Mouse (Mus musculus): ENCODE measurements at regions not wholly inside any gene's neighbourhood (a gene's known extent, or its start where the extent isn't known, plus 50 kb on each side); places are given as distances from the start of the nearest gene placed in this dataset.
"Not testable (repeated sequence)": the region's sequence is repeated elsewhere in the genome, so short reads cannot be mapped to it uniquely, and the experiment has no call there.

GRCm38 (mm10) chr3:117265790-117266189, 94.9 kb downstream of the Plppr4 start:
- DNase-seq = no peak
- intact Hi-C loops (cut with DNase I; ENCODE audit: low total_unique reads) = no loop called here

- intact Hi-C loops (cut with DNase I; ENCODE audit: low total_unique reads) = no loop called here
- no peak for DNase-seq
Observed at GRCm38 (mm10) chr3:117247833-117248232, 112.8 kb downstream of the Plppr4 start.

DNA sequence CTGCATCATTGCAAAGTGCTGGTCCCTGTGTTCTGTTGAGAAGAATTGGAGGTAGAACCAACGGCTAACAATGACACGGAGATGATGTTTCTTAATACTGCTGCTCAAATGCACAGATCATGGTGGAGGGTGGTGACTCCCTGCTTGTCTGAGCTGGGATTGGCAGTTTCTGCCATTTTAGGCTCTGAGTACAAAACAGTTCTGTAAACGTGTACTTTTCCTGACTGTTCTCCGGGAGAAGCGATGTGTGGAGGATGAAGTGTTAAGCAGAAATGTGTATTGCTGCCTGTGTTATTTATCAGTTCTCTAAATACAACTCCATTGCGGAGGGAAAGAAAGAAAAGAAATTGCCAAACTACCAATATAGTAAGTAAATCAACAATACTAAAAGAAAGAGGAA, 118.9 kb downstream of the Plppr4 start:
- intact Hi-C loops (cut with DNase I; ENCODE audit: low total_unique reads) = no loop called here
- no peak for DNase-seq

DNA sequence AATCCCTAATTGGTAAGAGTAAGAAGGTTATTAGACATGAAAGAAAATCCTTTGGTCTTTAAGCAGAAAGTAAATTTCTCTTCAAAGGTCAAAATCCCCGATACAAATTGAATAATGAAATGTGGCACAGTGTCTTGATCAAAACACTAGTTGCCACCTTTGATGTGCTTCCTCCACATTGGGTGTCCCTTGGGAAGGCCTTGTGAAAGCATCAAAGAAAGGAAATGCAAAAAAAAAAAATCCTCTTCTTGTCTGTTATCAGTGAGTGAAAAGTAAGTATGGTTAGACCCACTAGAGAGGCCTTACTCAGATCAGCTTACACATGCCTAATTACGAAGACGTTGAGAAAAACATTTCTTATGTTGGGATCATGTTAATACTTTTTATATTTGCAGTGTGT, 134.1 kb downstream of the Plppr4 start:
- intact Hi-C loops (cut with DNase I; ENCODE audit: low total_unique reads) = no loop called here
- no peak for DNase-seq

DNA sequence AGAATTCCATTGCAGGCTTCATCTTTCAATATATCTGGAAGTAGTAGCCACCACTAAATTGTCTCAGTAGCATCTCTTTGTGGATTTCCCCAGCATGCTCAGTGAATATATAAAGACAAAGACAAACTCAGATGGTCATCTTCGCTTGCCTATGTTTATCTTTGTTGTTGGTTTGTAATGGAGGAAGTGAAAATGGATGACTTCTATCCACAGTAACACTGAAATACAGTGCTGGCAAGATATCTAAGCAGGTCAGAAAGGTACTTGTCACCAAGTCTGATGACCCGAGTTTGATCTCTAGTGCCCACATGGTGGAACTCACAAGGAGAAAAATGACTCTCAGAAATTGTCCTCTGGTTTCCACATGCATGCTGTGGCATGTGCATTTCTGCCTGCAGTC, 135.6 kb downstream of the Plppr4 start:
- intact Hi-C loops (cut with DNase I; ENCODE audit: low total_unique reads) = no loop called here
- no peak for DNase-seq

- DNase-seq = no peak
- intact Hi-C loops (cut with DNase I; ENCODE audit: low total_unique reads) = no loop called here
Observed at GRCm38 (mm10) chr3:117217952-117218351, 142.7 kb downstream of the Plppr4 start.

- intact Hi-C loops (cut with DNase I; ENCODE audit: low total_unique reads) = no loop called here
- DNase-seq = no peak
Observed at GRCm38 (mm10) chr3:117191903-117192302, 168.8 kb downstream of the Plppr4 start.

DNA sequence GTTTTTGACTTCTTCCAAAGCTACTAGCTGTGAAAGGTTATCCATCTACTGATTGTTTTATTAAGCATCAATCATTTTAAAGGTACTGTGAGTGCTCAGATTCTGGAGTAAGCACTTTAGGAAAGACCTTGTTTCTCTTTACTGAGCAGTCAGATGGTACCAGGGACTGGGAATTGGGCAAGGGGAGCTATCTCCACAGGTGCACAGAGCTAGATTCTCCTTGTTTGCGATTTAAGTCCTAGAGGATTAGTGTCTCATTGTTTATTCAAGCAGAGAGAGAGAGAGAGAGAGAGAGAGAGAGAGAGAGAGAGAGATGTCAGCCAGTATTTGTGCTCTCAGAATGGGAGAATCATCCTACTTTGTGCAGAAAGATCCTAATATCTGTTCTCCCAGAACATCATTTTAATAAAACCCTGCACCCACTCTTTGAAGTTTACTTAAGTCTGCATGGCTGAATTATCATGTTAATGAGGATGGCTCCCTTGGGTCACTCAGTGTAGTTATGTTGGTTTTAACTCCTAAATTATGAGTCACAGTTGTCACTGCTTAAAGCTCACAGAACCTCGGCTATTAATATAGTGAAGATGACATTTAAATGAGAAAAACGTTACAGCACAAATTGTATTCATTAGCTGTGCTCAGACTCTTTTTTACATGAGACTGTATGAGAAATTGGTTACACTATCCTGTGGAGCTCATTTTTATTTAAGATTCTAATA, 171.7 kb downstream of the Plppr4 start:
- DNase-seq = no peak
- intact Hi-C loops (cut with DNase I; ENCODE audit: low total_unique reads) = no loop called here

GRCm38 (mm10) chr3:117183654-117184184, 177.0 kb downstream of the Plppr4 start:
- intact Hi-C loops (cut with DNase I; ENCODE audit: low total_unique reads) = no loop called here
- no peak for DNase-seq

DNA sequence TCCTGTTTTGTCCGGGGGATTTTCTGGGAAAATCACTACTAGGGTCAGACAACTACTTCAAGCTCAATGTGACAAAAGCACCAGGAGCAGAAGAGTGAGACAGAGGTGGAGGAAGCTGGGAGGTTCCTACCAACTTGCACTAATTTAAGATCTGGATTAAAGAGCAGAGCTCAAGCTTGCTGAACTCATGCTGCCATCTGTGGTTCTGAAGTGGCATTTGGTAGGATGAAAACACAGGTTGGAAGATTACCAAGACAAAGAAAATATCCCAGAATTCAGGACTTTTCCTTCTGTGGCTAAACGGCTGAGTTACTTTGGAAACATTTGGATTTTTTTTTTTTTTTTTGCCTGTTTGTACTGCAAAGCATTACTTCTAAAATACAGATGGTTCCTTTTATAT, 190.9 kb downstream of the Plppr4 start:
- DNase-seq = no peak
- intact Hi-C loops (cut with DNase I; ENCODE audit: low total_unique reads) = no loop called here

- DNase-seq = no peak
- intact Hi-C loops (cut with DNase I; ENCODE audit: low total_unique reads) = no loop called here
Observed at GRCm38 (mm10) chr3:117163046-117163445, 194.3 kb upstream of the Palmd start.

DNA sequence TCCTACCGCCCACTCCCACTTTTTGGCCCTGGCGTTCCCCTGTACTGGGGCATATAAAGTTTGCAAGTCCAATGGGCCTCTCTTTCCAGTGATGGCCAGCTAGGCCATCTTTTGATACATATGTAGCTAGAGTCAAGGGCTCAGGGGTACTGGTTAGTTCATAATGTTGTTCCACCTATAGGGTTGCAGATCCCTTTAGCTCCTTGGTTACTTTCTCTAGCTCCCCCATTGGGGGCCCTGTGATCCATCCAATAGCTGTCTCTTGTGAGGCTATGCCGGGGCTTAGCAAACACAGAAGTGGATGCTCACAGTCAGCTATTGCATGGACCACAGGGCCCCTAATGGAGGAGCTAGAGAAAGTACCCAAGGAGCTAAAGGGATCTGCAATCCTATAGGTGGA, 191.9 kb upstream of the Palmd start:
- DNase-seq; intact Hi-C loops (cut with DNase I; ENCODE audit: low total_unique reads): not testable (repeated sequence)

- DNase-seq = no peak
- intact Hi-C loops (cut with DNase I; ENCODE audit: low total_unique reads) = no loop called here
Observed at GRCm38 (mm10) chr3:117155274-117155673, 186.5 kb upstream of the Palmd start.

GRCm38 (mm10) chr3:117153011-117153473, 184.3 kb upstream of the Palmd start:
- DNase-seq = no peak
- intact Hi-C loops (cut with DNase I; ENCODE audit: low total_unique reads) = no loop called here

DNA sequence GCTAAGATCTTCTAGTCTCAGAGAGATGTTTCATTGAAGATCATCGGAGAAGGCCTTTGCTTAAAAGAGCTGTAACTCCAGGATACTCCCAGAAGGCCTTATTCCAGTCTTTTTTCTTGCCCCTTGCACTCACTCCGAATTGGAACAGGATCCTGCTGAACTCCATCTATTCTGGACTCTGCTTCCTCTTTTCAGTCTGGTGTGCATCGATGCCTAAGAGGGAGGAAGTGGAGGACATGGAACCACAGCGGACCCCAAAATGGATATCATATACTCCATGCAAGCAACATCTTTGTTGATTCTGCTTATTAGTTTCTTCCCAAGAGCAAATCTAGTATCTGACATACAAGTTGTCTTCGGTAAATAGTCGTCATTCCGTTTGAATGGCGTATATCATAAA, 183.6 kb upstream of the Palmd start:
- no peak for DNase-seq
- intact Hi-C loops (cut with DNase I; ENCODE audit: low total_unique reads) = no loop called here

DNA sequence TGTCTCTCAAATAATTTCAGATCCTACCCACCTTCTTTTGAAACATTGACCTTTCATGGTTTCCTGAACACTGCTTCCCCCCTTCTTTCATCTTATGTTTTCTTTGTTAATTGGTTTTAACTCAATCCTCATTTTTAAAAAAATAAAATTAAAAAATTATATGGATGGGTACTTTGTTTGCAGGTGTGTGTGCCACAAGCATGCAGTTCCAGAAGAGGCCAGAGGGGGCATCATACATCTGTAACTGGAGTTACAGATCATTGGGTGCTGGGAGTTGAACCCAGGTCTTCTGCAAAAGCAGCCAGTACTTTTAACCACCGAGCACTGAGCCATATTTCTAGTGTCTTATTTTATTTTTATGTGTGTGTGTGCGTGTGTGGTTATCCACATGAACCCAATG, 178.6 kb upstream of the Palmd start:
- no peak for DNase-seq
- intact Hi-C loops (cut with DNase I; ENCODE audit: low total_unique reads) = no loop called here

- intact Hi-C loops (cut with DNase I; ENCODE audit: low total_unique reads) = no loop called here
- no peak for DNase-seq
Observed at GRCm38 (mm10) chr3:117139835-117140234, 171.0 kb upstream of the Palmd start.

DNA sequence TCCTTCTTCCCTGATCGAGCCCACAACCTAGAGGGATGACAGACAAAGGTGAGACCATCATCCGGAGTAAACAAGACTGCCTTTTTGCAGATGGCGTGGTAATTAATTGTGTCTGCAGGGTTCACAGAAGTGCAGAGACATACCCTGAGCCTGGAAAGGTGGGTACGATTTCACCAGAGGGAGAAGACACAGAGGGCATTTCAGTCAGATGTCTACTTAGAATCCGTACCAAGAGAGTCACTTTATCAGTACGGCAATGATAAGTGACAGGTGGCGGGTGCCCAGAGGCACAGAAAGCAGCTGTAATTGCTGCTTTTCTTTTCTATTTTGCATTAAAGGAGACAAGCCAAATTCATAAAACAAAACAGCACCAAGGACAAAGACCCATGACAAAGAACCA, 169.9 kb upstream of the Palmd start:
- DNase-seq = no peak
- intact Hi-C loops (cut with DNase I; ENCODE audit: low total_unique reads) = no loop called here

DNA sequence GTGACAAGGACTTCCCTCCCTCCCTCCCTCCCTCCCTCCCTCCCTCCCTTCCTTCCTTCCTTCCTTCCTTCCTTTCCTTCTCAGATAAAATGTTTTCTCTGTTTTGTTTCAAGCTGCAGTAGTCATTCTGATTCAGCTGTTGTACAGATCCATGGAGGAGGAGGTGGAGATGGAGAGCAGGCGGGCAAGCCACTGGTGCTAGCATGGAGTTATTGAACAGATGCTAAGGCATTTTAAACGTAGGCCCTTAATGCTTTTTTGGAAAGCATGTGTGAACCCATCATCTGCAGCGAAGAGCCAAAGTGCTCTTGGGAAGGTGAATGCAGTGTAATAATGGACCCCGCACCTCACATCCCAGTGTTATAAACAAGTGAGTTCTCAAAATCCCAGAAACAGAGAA, 164.1 kb upstream of the Palmd start:
- intact Hi-C loops (cut with DNase I; ENCODE audit: low total_unique reads) = no loop called here
- no peak for DNase-seq

GRCm38 (mm10) chr3:117122211-117122610, 153.4 kb upstream of the Palmd start:
- intact Hi-C loops (cut with DNase I; ENCODE audit: low total_unique reads) = no loop called here
- no peak for DNase-seq
